Mouse (Mus musculus) liver, postnatal 0 days (tissue): ENCODE measurements at regions not wholly inside any gene's neighbourhood (a gene's known extent, or its start where the extent isn't known, plus 50 kb on each side); places are given as distances from the start of the nearest gene placed in this dataset.

Experiments
- CTCF ChIP-seq: sonication (generic); IDR thresholded peaks from 2 replicates; pipeline ENCODE4 v1.5.1; 2016; ENCODE audit warnings: antibody characterized with exemption, low read depth
- EP300 ChIP-seq: IDR thresholded peaks from 2 replicates; pipeline ENCODE4 v1.6.1; 2016; ENCODE audit warnings: antibody characterized with exemption, low read depth, mild to moderate bottlenecking

GRCm38 (mm10) chr12:25609045-25609444 lies 512.1 kb upstream of the Id2 start:
- TF ChIP-seq CTCF (no peak), EP300 (no peak)
